Mouse (Mus musculus) lung, postnatal 36 days (tissue): ENCODE measurements around the gene Aoc1.

ENCODE experiments used
- DNase-seq: peaks from one replicate; pipeline ENCODE4 v3.0.0; 2022; ENCODE audit warnings: mixed read lengths

Gene Aoc1

GRCm38 (mm10) chr6:48872596-48872995 lies at the start of gene Aoc1:
Gene Aoc1, plus strand, starts transcription at chr6:48872896.
- DNase-seq = no peak

- DNase-seq = peak; percentile 43
Measured at GRCm38 (mm10) chr6:48825016-48825415, 47.7 kb upstream of the Aoc1 start.

- DNase-seq = peak; percentile 69
Measured at GRCm38 (mm10) chr6:48828976-48829375, 43.7 kb upstream of the Aoc1 start.

- no peak for DNase-seq
Measured at GRCm38 (mm10) chr6:48829651-48830050, 43.0 kb upstream of the Aoc1 start.

- no peak for DNase-seq
Measured at GRCm38 (mm10) chr6:48830241-48830640, 42.5 kb upstream of the Aoc1 start.

- no peak for DNase-seq
Measured at GRCm38 (mm10) chr6:48831141-48831540, 41.6 kb upstream of the Aoc1 start.

- no peak for DNase-seq
Measured at GRCm38 (mm10) chr6:48832426-48832825, 40.3 kb upstream of the Aoc1 start.

GRCm38 (mm10) chr6:48833515-48833914 lies 39.2 kb upstream of the Aoc1 start:
- no peak for DNase-seq

GRCm38 (mm10) chr6:48835241-48835640 lies 37.5 kb upstream of the Aoc1 start:
- no peak for DNase-seq

- DNase-seq = no peak
Measured at GRCm38 (mm10) chr6:48836146-48836545, 36.5 kb upstream of the Aoc1 start.

GRCm38 (mm10) chr6:48837516-48837915 lies 35.2 kb upstream of the Aoc1 start:
- no peak for DNase-seq

GRCm38 (mm10) chr6:48838321-48839080 lies 34.2 kb upstream of the Aoc1 start:
- no peak for DNase-seq

GRCm38 (mm10) chr6:48840371-48840969 lies 32.2 kb upstream of the Aoc1 start, which contains the start of gene Tmem176a:
Gene Tmem176a, plus strand, starts transcription at chr6:48840919.
- DNase-seq = peak; percentile 66

GRCm38 (mm10) chr6:48840973-48841625 lies 31.6 kb upstream of the Aoc1 start, which contains the start of gene Tmem176b:
Gene Tmem176b, minus strand, starts transcription at chr6:48841496.
- DNase-seq = peak; percentile 98

GRCm38 (mm10) chr6:48842111-48842842 lies 30.4 kb upstream of the Aoc1 start:
- peak; percentile 88 for DNase-seq

- no peak for DNase-seq
Measured at GRCm38 (mm10) chr6:48845086-48845485, 27.6 kb upstream of the Aoc1 start.

- peak; percentile 67 for DNase-seq
Measured at GRCm38 (mm10) chr6:48851820-48852491, 20.7 kb upstream of the Aoc1 start.

GRCm38 (mm10) chr6:48854155-48854554 lies 18.5 kb upstream of the Aoc1 start:
- DNase-seq = no peak

GRCm38 (mm10) chr6:48857613-48858302 lies 14.9 kb upstream of the Aoc1 start:
- DNase-seq = peak; percentile 84

- DNase-seq = peak; percentile 80
Measured at GRCm38 (mm10) chr6:48860130-48860815, 12.4 kb upstream of the Aoc1 start.

- DNase-seq = no peak
Measured at GRCm38 (mm10) chr6:48860851-48861250, 11.8 kb upstream of the Aoc1 start.
